Mouse (Mus musculus) frontal cortex, adult (tissue): ENCODE measurements around the gene Fcer1g.
A peak's percentile ranks its signal among the peaks of the same experiment; 100 is the strongest.

Experiments
- ATAC-seq: cut with Nextera tagmentation; 2 replicates; pipeline ENCODE4 v1.9.2; 2017; ENCODE audit warnings: mild to moderate bottlenecking, moderate library complexity, mixed read lengths; ENCODE audit not compliant: low TSS enrichment

Fcer1g gene

GRCm38 (mm10) chr1:171216241-171216955 is 17.8 kb downstream of the Fcer1g start:
- no peak for ATAC-seq

- no peak for ATAC-seq
Observed at GRCm38 (mm10) chr1:171213801-171214496, 20.2 kb downstream of the Fcer1g start, which contains the start of gene Nr1i3. Nr1i3 (plus strand) TSS chr1:171213970.

GRCm38 (mm10) chr1:171212854-171213253 is 21.3 kb downstream of the Fcer1g start:
- no peak for ATAC-seq

- no peak for ATAC-seq
Observed at GRCm38 (mm10) chr1:171209409-171209808, 24.8 kb downstream of the Fcer1g start.

- ATAC-seq = no peak
Observed at GRCm38 (mm10) chr1:171205704-171206493, 28.3 kb downstream of the Fcer1g start.

GRCm38 (mm10) chr1:171204249-171204644 is 29.9 kb downstream of the Fcer1g start:
- no peak for ATAC-seq

- ATAC-seq = no peak
Observed at GRCm38 (mm10) chr1:171203471-171204248, 30.5 kb downstream of the Fcer1g start.

GRCm38 (mm10) chr1:171200769-171201168 is 33.4 kb downstream of the Fcer1g start:
- ATAC-seq = no peak

- ATAC-seq = no peak
Observed at GRCm38 (mm10) chr1:171199532-171199931, 34.6 kb downstream of the Fcer1g start.

GRCm38 (mm10) chr1:171195887-171196397 is 38.2 kb downstream of the Fcer1g start, which contains the start of gene Pcp4l1:
Pcp4l1 (minus strand) TSS chr1:171196268.
- peak; percentile 96 for ATAC-seq

GRCm38 (mm10) chr1:171195046-171195822 is 38.9 kb downstream of the Fcer1g start:
- no peak for ATAC-seq

- no peak for ATAC-seq
Observed at GRCm38 (mm10) chr1:171193911-171194830, 40.0 kb downstream of the Fcer1g start.

- ATAC-seq = peak; percentile 45; the same call in 1 of the 2 replicates
Observed at GRCm38 (mm10) chr1:171193093-171193840, 40.9 kb downstream of the Fcer1g start.

- no peak for ATAC-seq
Observed at GRCm38 (mm10) chr1:171192283-171192682, 41.9 kb downstream of the Fcer1g start.

GRCm38 (mm10) chr1:171190832-171191231 is 43.3 kb downstream of the Fcer1g start:
- no peak for ATAC-seq

- no peak for ATAC-seq
Observed at GRCm38 (mm10) chr1:171189476-171190114, 44.6 kb downstream of the Fcer1g start.

- no peak for ATAC-seq
Observed at GRCm38 (mm10) chr1:171189046-171189445, 45.1 kb downstream of the Fcer1g start.
